Mouse (Mus musculus) Muller cell, postnatal 12 days (primary cell): ENCODE data around the gene Atg4b.
A peak's percentile ranks its signal among the peaks of the same experiment; 100 is the strongest.
"Not testable (repeated sequence)": the region's sequence is repeated elsewhere in the genome, so short reads cannot be mapped to it uniquely, and the experiment has no call there.

Source experiments
- DNase-seq: peaks from one replicate; pipeline ENCODE4 v3.0.0-alpha.2; 2015; ENCODE audit errors: inconsistent ontology term

Atg4b gene

DNA sequence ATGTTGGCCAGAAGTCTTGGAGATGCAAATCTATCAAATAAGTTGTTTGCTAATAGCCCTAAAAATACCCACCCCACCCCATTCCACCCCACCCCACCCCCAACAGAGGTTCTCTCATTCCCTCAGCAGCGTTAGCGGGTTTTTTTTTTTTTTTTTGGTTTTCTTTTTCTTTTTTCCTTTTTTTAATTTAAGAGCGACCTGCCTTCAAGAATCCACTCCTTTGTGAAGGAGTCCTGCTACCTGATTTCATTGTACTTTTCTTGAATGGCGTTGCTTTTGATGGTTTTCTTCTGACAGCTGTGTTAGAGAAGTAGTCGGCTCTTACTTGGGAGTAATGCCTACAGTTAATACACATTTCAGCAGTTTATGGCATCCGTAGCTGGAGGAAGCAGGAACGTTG, 4.3 kb downstream of the Atg4b start:
- DNase-seq: no peak

DNA sequence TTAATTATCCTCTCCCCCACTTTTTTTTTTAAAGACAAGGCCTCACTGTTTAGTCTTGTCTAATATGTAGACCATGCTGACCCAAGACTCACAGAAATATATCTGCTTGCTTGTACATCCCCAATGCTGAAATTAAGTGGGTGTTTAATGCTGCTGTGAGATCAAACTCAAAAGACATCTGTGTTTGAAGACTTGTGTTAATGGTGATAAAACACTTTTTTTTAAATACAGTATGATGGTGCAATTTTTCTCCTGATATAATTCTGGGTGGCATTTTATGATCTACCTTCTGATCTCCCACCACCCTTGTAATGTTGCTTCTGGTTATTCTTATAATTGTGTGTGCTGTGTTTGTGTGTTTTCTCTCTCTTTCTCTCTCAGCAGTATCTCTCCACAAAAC, 4.9 kb downstream of the Atg4b start:
- DNase-seq: no peak

DNA sequence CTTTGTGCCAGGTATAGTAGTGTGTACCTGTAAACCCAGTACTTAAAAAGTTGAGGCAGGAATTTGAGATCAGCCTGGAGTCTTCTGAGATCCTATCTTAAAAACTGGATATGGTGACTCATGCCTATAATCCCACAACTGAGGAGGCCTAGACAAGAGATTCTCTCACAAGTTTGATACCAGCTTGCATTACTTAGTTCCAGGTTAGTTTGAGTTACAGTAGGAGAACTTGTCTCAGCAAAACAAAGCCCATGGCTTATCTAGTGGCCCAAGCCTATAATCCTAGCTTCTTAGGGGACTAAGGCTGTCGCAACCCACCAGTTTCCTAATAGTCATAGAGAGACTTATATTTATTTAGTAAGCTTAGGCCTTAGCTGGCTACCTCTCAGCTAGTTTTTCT, 8.8 kb downstream of the Atg4b start:
- DNase-seq: no peak

DNA sequence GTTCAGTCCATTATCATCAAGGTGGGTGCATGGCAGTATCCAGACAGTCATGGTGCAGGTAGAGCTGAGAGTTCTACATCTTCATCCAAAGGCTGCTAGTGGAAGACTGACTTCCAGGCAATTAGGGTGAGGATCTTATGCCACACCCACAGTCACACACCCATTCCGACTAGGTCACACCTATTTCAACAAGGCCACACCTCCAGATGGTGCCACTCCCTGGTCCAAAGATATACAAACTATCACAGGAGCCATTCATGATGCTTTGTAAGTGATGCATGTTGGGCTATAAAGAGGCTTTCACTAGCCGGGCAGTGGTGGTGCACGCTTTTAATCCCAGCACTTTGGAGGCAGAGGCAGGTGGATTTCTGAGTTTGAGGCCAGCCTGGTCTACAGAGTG, 12.2 kb downstream of the Atg4b start:
- DNase-seq: not testable (repeated sequence)

DNA sequence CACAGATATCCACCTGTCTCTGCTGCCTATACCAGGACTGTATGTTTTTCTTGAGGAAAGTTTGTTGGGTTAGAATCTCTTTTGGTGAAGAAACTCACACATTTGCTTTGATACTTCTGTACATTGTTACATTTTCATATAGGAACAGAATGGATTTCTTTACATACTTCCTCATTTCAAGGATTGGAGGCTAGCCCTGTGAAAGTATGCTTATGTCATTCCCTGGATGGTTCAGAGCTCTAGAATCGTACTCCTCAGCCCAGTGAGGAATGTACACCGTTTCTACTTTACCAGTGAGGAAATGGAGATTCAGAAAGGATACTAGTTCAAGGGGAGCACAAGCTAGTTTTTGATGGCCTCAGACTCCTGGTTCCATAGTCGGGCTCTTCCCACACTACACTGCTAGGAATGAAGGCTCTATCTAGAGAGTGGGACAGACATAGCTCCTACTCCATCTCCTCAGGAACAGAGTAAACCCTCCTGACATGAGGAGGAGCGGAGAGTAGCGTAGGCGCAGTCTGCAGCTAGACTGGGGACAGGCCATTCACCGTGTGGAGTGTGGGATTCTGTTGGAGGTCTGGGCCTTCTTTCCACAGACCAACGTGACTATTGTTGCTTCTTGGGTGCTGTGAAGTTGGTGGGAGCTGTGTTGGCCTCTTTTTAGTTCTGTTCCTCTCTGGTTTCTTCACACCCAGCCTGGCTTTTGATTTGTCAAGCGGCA, 13.7 kb downstream of the Atg4b start:
- DNase-seq: no peak

DNA sequence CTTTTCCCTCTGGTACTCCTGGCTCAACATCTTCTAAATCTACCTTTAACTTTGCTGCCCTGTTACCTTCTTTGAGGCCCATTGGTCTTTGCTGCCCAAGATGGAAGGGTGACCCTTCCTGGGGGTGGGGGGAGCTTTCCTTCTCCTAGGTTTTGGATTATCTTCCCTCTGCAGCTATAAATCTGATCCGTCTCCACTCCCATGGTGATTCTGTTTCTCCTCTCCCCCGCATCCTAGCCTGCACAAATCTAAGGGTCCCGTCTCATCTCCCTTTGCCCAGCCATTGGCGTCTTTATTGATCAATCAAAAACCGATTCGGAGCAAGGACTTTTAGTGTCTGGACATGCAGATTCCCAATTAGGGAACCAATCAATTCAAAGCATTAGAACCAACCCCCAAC, 16.3 kb downstream of the Atg4b start:
- DNase-seq: no peak

DNA sequence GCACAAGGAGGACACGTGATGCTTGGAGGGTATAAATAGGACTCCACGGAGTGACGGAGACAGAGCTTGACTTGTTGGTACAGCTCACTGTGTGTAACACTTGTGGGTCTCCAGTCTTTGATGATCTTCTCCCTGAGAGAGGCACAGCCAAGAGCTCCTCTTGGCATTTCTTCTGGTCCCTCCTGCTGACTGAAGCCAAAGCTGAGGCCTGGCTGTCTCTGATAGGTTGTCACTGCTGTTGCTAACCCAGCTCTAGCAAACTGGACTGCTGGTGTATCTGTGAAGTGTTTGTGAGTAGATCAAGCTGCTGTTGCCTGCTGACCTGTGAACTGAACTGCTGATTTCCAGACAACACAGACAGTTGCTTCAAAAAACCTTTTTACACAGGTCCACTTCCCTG, 18.6 kb downstream of the Atg4b start:
- DNase-seq: no peak

DNA sequence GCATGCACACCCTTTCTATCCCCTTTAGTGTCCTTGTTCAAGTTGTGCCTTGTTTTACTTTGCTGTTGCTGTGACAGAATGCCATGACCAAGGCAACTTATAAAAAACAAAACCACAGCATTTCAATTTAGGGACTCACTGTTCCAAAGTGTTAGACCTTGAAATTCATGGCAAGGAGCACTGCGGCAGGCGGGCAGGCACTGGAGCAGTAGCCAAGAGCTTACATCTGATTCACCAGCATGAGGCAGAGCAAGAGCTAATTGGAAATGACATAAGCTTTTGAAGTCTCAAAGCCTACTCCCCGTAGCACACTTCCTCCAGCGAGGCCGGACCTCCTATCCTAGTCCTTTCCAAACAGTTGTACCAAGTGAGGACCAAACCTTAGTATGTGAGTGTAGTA, 25.4 kb downstream of the Atg4b start:
- DNase-seq: peak; percentile 84

DNA sequence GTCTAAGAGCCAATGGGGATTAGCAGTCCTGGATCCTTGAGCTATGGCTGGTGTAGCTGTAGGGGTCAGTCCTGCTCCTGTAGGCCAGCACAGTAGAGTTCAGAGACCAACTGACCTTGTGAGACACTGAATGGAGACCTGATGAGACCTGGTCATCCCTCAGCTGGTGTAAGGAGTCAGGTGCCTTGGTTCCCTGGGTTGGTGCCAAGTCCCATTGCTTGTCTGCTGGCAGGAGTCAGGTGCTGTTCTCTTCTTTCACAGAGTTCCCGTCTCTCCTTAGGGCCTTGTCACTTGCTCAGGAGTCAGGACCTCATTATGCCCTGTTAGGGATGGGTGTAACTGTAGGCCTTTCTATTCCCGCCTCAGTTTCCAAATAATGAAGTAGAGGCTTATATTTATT, 35.6 kb downstream of the Atg4b start:
- DNase-seq: no peak

DNA sequence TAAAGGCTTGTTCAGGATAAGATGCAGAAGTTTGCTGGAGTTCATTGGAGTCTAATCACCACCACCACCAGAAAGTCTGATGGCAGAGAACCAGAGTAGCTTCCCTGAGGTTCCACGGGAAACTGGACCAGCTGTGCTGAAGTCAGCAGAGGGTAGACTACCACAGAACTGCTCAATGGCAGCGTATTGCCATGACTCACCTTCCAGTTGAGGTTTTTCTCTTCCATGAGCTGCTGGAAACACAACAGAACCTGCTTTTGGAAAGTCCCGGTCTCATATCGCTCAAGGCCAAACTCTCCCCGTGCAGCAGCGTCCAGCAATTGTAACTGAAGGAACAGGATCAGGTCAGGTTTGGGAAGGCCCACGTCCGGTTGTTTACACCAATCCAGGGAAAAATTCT, 43.2 kb downstream of the Atg4b start:
- DNase-seq: no peak

DNA sequence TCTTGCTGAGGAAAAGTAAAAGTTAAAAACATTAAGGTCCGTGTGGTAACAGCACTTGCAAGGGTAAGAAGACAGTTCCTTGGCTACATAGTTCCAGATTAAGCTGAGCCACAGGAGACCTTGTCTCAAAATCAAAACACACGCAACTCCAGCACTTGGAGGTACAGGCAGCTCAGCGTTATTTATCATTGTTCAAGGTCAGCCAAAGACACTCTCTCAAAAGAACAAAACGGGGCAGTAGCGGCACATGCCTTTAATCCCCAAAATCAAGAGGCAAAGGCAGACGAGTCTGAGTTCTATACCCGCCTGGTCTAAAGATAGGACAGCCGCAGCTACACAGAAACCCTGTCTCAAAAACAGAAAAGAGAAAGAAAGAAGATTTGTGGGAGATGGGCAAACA, 44.6 kb downstream of the Atg4b start:
- DNase-seq: no peak

DNA sequence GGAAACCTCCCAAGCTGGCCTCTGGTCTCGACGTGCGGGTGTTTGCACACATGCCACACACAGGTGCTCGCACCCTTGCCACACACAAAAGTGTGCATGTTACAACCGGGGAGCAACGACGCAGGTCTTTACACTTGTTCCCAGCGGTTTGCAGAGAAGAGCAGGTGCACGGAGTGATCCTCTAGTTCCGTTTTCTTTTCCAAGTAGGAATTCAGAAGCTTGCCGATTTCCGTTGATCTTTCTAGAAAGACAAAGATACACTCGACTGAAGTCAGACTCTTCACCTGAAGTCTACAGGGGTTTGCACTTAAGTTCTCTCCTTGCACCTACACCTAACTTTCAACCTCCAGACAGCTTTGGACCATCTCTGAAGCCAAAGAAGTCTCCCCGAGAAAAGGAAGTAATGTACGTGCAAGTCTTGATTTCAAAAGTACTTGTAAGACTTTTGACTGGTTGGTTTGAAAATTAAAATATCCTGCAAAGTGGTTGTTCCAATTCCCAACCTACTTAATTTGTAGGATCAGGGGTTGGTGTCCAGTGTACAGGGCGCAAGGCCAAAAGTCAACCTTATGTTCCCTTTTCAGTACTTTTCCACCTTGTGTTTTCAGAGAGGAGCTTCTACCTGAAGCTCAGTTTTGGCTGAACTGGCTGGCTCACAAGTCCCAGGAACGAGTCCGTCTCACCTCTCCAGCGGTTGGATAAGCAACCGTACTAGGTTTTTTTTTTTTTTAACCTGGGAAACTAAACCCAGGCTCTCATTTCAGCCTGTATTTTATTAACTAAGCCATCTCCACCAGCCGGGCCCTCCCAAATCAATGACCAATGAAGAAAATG, 49.6 kb downstream of the Atg4b start:
- no peak for DNase-seq

DNA sequence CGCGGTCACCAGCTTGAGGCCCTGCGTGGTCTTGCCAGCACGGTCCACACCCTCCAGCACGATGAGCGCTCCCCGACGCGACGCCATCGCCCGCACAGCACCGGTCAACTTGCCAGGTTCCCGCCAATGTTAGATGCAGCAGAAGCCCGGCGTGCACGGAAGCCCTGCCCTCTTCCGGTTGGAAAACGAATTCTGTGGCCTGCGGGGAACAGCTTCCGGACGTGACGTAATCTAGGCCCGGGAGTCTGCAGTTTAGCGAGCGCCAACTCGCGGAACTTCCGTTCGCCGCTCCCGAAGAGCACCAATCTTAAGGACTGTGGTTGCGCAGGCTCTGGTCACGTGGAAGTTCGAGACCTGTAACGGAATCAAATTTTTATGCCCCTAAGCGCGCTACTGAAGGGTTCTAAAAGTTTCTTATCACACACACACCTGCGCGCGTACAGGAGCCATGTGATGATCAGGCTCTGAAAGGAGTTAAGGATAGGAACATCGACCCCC, 50.5 kb downstream of the Atg4b start, which contains the start of gene Dtymk:
TSS of gene Dtymk (minus strand) at position 194 of the 498 bp plus-strand sequence.
- DNase-seq: peak; percentile 92

DNA sequence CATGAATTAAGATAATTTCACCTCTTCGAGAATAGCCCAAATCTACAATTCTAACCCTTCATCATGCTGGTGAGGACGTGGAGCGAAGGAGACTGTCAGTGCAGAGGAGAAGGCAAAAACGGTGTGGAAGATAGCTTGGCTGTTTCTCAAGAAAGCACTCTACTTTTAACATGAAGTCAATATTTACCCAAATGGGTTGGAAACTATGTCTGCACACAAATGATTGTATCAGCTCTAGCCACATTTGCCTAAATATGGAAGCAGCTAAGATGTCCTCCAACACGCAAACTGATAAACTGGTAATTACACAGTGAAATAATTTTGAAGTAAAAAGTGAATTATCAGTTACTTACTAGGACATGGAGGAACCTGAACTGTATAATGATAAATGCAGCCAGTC, 51.5 kb downstream of the Atg4b start:
- no peak for DNase-seq

DNA sequence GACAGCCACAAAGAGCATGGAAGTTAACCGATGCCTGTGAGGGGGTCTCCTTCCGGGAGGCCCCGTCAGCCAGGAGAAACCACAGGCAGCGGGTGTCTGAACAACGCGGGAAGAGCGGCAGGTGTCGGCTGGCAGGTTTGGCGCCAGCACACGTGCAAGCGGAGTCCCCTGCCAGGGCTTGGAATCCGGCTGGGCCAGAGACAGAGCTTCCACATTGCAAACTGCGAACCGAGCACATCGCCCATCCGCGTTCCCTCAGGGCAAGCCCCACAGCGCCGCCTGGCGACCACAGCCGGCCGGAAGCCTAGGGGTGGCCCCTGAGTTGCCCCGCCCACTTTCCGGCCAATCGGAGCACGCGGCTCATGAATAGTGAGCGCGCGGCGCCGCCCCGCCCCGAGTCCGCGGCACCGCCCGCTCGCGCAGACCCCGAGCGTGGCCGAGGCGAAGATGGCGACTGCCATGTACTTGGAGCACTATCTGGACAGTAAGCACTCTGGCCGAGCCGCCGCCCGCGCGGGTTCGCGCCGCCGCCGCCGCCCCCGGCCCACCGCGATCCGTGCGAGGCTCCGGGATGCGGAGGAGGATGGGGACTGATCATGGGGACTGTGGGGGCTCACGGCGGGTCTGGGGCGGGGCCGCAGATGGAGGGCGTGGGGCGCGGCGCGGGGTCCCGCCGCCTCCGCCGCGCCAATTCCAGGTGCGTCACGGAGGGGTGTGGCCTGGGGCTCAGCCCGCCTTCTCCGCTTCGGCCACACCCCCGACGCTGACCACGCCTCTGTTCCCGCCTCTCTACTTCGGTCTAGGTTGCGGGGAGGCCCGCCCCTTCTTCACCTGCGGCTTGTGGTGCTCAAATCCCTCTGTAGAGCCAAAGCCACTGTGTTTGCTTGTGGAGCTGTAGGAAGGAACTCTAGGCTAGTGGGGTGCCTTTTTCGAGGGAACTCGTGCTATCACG, 52.5 kb downstream of the Atg4b start, which contains the start of gene Ing5:
TSS of gene Ing5 (plus strand) at position 410 of the 952 bp plus-strand sequence.
- DNase-seq: peak; percentile 99

DNA sequence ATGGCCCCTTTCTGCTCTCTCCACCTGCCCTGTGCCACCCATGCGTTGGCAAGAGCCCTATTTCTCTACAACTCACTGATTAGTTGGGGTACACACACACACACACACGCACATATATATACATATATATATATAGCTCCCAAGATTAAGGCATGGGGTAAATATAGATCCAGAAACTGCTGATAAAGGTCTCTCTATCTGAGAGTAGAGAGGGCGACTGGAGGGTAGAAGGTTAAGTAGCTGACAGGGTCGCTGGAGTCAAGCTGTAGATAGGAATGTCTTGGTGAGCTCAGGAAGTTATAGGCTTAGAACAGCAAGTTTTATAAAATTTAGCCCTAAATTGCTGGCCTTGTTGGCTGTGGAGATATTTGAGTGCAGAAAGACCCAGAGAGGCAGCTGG, 53.5 kb downstream of the Atg4b start:
- DNase-seq: no peak

DNA sequence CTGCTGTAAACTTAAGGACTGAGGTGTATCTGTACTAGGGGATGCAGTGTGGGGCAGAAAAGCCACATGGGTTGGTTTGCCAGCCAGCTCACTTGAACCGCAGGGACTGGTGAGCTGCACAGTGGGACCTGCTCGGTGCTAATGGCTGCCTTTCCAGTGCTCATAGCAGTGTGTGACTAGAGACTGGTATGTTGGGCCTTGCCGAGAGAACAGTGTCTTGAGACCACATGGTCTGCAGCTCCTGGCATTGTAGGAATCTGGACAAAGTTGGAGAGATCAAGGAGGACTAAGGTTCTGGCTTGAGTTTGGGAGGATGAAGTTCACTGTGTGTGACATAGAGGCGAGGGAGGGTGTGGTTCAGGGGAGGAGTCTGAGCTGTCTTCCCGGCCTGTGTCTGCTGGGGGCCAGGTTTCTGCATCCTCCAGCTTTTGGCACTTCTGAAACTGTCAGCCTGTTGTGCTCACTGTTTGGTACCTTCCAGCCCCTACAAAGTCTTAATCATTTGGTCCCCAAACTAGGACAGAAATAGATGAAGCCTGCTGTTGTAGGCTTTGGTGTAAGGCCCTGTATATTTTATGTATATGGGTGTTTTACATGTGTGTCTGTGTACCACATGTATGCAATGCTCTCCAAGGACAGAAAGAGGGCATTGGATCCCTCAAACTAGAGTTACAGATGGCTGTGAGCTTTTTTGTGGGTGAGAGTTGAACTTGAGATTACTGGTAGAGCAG, 54.1 kb downstream of the Atg4b start:
- no peak for DNase-seq

DNA sequence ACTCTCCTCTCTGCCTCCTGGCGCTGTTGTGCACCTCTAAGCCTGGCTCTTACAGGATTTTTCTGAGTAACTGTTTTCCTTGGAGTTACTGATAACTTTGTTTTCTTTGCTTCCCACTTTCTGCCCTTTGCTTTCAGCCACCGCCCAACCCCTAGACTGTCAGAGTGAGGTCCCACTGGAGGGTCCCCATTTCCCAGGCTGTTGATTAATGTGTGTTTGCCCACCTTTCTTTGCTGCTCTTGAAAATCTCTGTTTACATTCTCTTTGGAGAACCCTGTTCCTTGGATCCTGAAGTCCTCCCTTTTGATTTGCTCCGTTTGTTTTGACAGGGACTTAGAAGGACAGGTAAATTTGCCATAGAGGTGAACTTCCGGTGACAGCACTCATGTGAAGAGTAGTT, 57.6 kb downstream of the Atg4b start:
- no peak for DNase-seq

DNA sequence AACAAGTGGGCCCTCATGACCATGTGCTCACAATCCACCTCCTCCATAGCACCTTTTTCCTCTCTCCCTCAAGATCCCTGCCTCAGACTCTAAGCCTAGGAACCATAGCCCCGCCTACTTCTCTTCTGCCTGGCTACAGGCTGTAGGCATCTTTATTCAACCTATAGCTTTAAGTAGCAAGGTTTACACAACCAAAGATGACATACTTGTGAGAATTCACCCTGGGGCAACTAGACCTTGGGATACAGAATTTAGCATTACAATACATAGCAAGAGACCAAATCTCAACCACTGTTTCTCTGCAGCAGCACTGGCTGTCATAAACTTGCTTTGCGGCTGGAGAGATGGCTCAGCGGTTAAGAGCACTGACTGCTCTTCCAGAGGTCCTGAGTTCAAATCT, 58.7 kb downstream of the Atg4b start:
- no peak for DNase-seq

DNA sequence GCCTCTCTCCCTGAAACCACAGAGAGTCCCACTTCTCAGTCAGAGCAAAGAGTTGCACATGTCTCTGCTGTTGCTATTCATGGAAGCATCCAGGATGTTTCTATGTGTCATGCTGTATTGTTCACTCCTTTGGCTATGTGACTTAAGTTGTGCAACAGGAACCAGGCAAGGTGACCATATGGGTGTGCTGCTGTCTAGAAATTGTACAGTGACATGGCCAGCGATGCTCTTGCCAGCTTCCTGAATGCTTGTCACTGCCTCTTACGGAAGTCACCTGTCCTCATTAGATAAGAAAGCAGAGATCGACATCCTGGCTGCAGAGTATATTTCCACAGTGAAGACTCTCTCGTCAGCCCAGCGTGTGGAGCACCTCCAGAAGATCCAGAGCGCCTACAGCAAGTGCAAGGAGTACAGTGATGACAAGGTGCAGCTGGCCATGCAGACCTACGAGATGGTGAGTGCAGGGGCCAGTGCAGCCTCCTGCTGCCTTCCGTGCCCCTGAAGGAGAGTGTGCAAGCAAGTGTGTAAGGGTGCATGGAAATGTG, 60.3 kb downstream of the Atg4b start:
- DNase-seq: no peak
